Mouse (Mus musculus) testis, adult 2 months (tissue): Measurements from ENCODE around the gene Gm49358. TPM values are rescaled to one million over a fixed set of nuclear protein-coding genes. Genes with fewer than 3 reads are reported as not detected.

Experiments used
- H3K27ac ChIP-seq: fragments of 200-500 bp; 2 replicates; pipeline ENCODE4 v1.5.1; 2012; ENCODE audit warnings: low read depth, low read length; ENCODE audit not compliant: control insufficient read depth, insufficient read depth
- H3K27me3 ChIP-seq: fragments of 200-500 bp; 2 replicates; pipeline ENCODE4 v1.6.1; 2012; ENCODE audit warnings: mild to moderate bottlenecking, low read length, moderate library complexity; ENCODE audit not compliant: control insufficient read depth, insufficient read depth
- H3K36me3 ChIP-seq: fragments of 200-500 bp; 2 replicates; pipeline ENCODE4 v1.6.1; 2012; ENCODE audit warnings: mild to moderate bottlenecking, low read length; ENCODE audit not compliant: control insufficient read depth, insufficient read depth
- H3K4me1 ChIP-seq: fragments of 200-500 bp; 2 replicates; pipeline ENCODE4 v1.6.1; 2012; ENCODE audit warnings: low read length; ENCODE audit not compliant: control insufficient read depth, insufficient read depth
- H3K4me3 ChIP-seq: fragments of 200-500 bp; 2 replicates; pipeline ENCODE4 v1.5.1; 2012; ENCODE audit warnings: low read depth, mild to moderate bottlenecking, low read length, moderate library complexity, mixed read lengths; ENCODE audit not compliant: control insufficient read depth
- CTCF ChIP-seq: fragments of 200-500 bp; IDR thresholded peaks from 2 replicates; pipeline ENCODE4 v1.5.1; 2012; ENCODE audit warnings: low read depth, mild to moderate bottlenecking, inconsistent platforms, low read length, moderate library complexity; ENCODE audit not compliant: control insufficient read depth, insufficient read depth, insufficient replicate concordance
- POLR2A ChIP-seq: fragments of 200-500 bp; IDR thresholded peaks from 2 replicates; pipeline ENCODE4 v1.6.1; 2012; ENCODE audit warnings: low read depth, mild to moderate bottlenecking, inconsistent platforms, low read length, moderate library complexity; ENCODE audit not compliant: control insufficient read depth
- polyA plus RNA-seq: library from polyadenylated mRNA; depleted of rRNA; stranded (reverse); fragments of >200 nt; gene quantifications from 2 replicates; pipeline ENCODE4 v1.2.3, GENCODE M21; 2012

The Gm49358 gene
- polyA plus RNA-seq, 1 experiment = not detected

DNA sequence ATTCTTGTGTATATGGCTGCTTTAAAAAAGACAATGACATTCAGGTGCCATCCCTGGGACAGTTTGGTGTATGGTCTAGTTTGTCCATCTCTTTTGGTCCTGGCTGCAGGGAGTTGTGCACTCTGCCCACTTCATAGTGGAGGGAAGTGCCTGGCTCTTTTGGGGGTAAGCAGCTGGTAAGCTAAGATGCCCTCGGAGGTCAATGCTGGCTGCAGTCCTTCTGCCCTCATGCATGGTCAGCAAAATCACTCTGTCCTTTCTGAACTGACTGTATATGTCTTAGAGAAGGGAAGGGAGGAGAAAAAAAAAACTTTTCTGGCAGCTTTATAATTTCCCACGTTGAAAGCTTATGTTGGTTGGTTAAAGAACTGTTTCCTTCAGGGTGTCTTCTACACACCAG is 21.6 kb downstream of the Gm49358 start:
- H3K27me3 ChIP-seq = no peaks in the 10 kb centered on the region
- H3K4me1 ChIP-seq = no peaks in the 10 kb centered on the region; the same call in 1 of the 2 replicates
- TF ChIP-seq POLR2A (no peak), CTCF (no peak)
- H3K36me3 ChIP-seq = no peaks in the 10 kb centered on the region
- H3K27ac ChIP-seq = no peak overlapping the region
- no peak overlapping the region for H3K4me3 ChIP-seq

DNA sequence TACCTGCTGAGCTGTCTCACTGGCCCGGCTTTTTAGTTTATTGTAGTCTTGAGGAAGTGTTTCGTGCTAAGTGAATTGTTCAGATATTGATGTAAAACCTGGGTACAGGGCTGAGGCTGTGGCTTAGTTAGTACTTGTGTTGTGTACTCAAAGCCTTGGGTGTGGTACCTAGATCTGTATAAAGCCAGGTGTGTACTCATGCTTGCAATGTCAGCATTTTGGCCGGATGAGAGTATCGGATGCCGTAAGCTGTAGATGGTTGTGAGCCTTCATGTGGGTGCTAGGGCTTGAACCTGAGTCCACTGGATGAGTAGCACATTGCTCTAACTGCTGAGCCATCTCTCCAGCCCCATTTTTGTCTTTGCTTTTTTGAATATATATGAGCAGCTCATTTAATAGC is 22.3 kb downstream of the Gm49358 start:
- Histone ChIP-seq H3K4me1 (no peaks in the 10 kb centered on the region; the same call in 1 of the 2 replicates), H3K27me3 (no peaks in the 10 kb centered on the region), H3K27ac (no peak overlapping the region), H3K4me3 (no peak overlapping the region), H3K36me3 (no peaks in the 10 kb centered on the region)
- TF ChIP-seq POLR2A (no peak), CTCF (no peak)

DNA sequence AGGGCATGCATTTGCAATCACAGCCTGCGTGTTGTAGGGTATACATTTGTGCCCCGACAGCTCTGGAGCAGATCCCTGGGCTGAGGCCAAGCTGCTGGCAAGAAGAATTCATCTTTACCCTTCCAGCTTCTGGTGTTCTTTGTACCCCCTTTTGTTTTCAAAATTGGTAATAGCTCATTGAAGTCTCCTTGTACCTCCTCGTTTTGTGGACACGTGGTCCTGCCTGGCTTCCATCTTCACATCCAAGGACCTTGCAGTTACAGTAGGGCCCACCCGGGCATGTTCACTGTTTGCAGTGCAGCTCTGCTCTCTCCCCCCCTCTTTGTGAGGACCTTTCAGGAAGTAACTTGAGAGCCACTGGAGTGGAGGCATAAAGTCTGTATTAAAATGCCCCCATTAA is 24.4 kb downstream of the Gm49358 start:
- TF ChIP-seq CTCF (no peak), POLR2A (no peak)
- no peak overlapping the region for H3K4me3 ChIP-seq
- H3K27ac ChIP-seq = no peak overlapping the region

DNA sequence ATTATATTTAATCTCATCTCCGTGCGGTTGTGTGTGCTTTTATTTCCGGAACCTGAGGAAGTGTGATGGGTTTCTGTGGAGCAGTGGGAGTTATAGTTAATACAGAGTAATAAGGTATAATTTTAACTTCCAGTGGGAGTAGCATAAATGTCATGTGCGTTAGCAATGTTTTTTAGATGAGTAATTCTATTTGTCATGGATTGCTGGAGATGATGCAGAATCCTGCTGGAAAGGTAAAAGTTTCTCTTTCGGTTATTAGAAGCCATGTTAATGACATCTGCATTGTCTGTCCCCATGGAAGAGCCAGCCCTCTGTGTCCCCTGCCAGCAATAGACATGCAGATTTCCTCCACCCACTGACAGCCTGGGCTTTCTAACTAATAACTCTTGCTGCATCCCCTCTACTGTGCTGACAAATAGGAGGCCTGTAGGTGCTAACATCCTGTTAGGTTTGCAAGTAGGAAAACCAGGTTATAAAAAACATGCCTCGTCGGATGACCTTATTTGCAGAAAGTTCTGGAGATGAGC is 25.4 kb downstream of the Gm49358 start:
- no peak for TF ChIP-seq POLR2A
- TF ChIP-seq CTCF = no peak
- H3K4me3 ChIP-seq = no peak overlapping the region
- no peaks in the 10 kb centered on the region for H3K27me3 ChIP-seq
- peaks cover 4% of the 10 kb centered on the region for H3K4me1 ChIP-seq
- H3K27ac ChIP-seq = no peak overlapping the region
- H3K36me3 ChIP-seq = no peaks in the 10 kb centered on the region

More for the DNA sequence above, 24.4 kb downstream of the Gm49358 start:
- Histone ChIP-seq H3K36me3 (no peaks in the 10 kb centered on the region), H3K4me1 (peaks cover 2% of the 10 kb centered on the region; the same call in 1 of the 2 replicates), H3K27me3 (no peaks in the 10 kb centered on the region)

DNA sequence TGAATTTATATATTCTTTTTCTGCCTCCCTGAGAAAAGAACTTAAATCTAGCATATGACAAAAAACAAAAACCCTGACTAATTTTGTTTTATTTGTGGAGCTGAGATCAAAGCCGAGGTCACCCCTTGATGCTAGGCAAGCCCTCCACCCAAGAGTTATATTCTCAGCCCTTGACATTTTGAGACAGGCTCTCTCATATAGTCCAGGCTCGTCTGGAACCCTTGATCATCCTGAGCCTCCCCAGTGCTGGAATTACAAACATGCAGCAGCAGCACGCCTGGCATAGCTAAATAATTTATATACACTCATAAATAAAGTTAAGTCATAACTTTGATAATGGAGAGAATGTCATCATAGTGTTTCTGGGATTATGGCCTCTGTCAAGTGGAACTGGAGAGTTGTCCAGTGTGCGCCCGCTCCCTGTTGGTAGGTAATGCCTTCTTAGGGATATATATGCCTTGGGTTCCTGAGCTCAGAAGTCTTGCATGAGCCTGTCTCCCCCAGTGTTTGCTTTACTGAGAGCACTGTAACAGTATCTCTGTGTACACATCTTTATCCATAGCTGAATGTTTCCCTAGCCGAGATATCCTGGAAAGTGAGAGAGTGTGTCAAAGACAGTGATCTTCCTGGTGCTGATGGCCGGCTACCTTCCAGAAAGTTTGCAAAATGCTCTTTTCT is 27.9 kb downstream of the Gm49358 start:
- Histone ChIP-seq H3K4me3 (peak overlapping the region; percentile 7), H3K27me3 (no peaks in the 10 kb centered on the region), H3K36me3 (no peaks in the 10 kb centered on the region), H3K4me1 (peaks cover 6% of the 10 kb centered on the region), H3K27ac (no peak overlapping the region)
- TF ChIP-seq CTCF = no peak
- TF ChIP-seq POLR2A = no peak

DNA sequence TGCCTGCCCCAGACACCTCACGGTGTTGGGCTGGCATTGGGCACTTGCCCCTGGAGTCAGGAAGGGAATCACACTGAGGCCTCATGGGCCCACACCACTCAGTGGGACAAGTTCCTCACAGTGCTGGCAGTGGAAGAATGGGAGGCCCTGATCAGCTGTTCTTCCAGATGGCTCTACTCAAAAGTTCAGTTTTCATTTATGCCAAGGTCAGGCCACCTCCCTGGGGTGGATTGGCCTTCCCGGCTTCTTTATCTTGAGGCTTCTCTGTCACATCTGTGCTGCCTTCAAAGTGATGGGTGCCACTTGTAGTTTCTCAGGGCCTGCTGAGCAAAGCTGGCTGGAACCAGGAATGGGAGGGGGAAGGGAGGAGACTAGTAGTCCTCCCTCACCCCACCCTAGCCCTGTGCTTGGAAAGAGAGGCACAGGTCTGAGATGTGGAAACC is 29.8 kb downstream of the Gm49358 start:
- Histone ChIP-seq H3K27ac (peak overlapping the region; percentile 58; the same call in 1 of the 2 replicates), H3K4me1 (peaks cover 6% of the 10 kb centered on the region), H3K36me3 (no peaks in the 10 kb centered on the region), H3K27me3 (no peaks in the 10 kb centered on the region), H3K4me3 (no peak overlapping the region)
- no peak for TF ChIP-seq CTCF
- no peak for TF ChIP-seq POLR2A

DNA sequence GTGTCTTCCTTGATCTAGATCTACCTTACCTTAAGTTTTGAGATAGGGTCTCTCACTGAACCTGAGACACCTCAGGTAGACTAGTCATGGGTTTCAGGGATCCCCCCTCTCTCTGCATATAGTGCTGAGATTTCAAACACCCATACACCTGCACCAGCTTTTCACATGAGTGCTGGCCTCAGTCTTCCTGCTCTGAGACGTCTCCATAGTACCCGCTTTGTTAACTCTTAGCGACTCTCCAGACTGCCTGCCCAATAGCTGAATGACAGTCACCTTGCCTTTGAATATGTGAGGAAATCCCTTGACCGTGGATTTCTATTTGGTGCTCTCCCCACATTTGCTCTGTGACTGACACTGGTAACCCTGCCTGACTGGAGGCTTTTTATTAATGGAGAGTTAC is 30.4 kb downstream of the Gm49358 start:
- no peak for TF ChIP-seq POLR2A
- TF ChIP-seq CTCF = no peak
- Histone ChIP-seq H3K4me3 (no peak overlapping the region), H3K27ac (no peak overlapping the region), H3K4me1 (peaks cover 6% of the 10 kb centered on the region), H3K36me3 (no peaks in the 10 kb centered on the region), H3K27me3 (no peaks in the 10 kb centered on the region)
